Mouse (Mus musculus) neural tube, embryonic 14.5 days (tissue): ENCODE results near the gene Map3k11. TPM values are rescaled to one million over a fixed set of nuclear protein-coding genes. Genes with fewer than 3 reads are reported as not detected.
A peak's percentile ranks its signal among the peaks of the same experiment; 100 is the strongest.

Experiments
- ATAC-seq: fragments of 200-750 bp; cut with Nextera tagmentation; 2 replicates; pipeline ENCODE4 v1.8.0; 2017; ENCODE audit warnings: low read depth, mild to moderate bottlenecking, moderate TSS enrichment, moderate library complexity
- H3K27ac ChIP-seq: fragments of 300-500 bp; sonication (generic); 2 replicates; pipeline ENCODE4 v1.5.1; 2014; ENCODE audit warnings: low read depth, mild to moderate bottlenecking, control low read depth, low read length, moderate library complexity, mixed read lengths
- H3K27me3 ChIP-seq: fragments of 300-500 bp; sonication (generic); 2 replicates; pipeline ENCODE4 v1.6.1; 2014; ENCODE audit warnings: low read length; ENCODE audit not compliant: control insufficient read depth, insufficient read depth
- H3K36me3 ChIP-seq: fragments of 300-500 bp; sonication (generic); 2 replicates; pipeline ENCODE4 v1.6.1; 2014; ENCODE audit warnings: low read length, mixed read lengths; ENCODE audit not compliant: control insufficient read depth, insufficient read depth
- H3K4me1 ChIP-seq: fragments of 300-500 bp; sonication (generic); 2 replicates; pipeline ENCODE4 v1.6.1; 2014; ENCODE audit warnings: low read length; ENCODE audit not compliant: control insufficient read depth, insufficient read depth
- H3K4me2 ChIP-seq: fragments of 300-500 bp; sonication (generic); 2 replicates; pipeline ENCODE4 v1.6.1; 2014; ENCODE audit warnings: mild to moderate bottlenecking, low read depth, low read length, control low read depth
- H3K4me3 ChIP-seq: fragments of 300-500 bp; sonication (generic); 2 replicates; pipeline ENCODE4 v1.5.1; 2014; ENCODE audit warnings: low read depth, low read length, control low read depth, mixed read lengths
- H3K9ac ChIP-seq: fragments of 300-500 bp; sonication (generic); replicated peaks from 2 replicates; pipeline ENCODE4 v1.6.1; 2014; ENCODE audit warnings: low read depth, mild to moderate bottlenecking, control low read depth, low read length, mixed read lengths
- H3K9me3 ChIP-seq: fragments of 300-500 bp; sonication (generic); 2 replicates; pipeline ENCODE4 v1.6.1; 2016; ENCODE audit warnings: low read length; ENCODE audit not compliant: control insufficient read depth
- WGBS: fragments of 180-500 bp; shearing (Covaris S2); extraction: QIAGEN DNeasy Blood & Tissue Kit; methylation state at CpG from one replicate; pipeline ENCODE4 v1.1.7; 2014; 5-methylcytosine and 5-hydroxymethylcytosine counted together
- polyA plus RNA-seq: library from polyadenylated mRNA; unstranded; fragments of >200 nt; fragmentation: Nextera tagmentation; extraction: Ambion mirVana; gene quantifications from 2 replicates; pipeline ENCODE4 v1.2.1, GENCODE M21; 2014

Gene Map3k11
- polyA plus RNA-seq, 1 experiment from 2014 or later: 6.8 TPM

DNA sequence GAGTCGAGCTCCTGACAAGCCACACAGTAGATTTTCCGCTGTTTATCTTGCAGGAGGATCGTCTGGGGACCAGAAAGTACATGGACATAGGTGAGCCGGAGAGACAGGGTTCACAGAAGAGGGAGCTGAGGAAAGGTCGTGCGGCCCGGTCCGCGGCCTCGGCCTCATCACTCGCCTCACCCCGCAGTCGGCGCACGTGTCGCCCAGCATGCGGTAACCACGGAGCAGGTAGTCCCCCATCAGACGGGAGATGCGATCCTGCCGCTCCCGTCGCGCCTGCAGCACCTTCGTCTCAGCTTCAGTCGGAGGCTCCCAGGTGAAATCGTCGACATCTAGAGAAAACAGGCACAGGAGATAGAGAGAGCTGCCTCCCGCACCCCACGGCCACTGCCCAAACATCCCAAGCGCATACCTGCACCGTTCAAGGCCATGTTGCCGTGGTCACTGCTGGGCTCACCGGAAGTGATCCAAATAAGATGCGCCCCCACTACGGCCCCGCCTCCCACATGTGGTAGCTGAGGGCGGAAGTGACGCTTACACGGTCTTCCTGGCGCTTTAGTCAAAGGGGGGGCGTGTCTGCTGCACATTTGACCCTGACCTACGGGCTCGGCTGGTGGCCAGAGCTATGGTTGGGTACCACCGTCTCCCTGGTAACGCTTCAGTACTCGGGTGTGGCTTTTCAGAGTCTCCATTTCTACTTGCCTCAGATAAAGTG lies 42.9 kb downstream of the Map3k11 start:
- H3K36me3 ChIP-seq: no peaks in the 10 kb centered on the region; the same call in 1 of the 2 replicates
- under 1% methylated on average over 47 of the region's 47 CpGs for WGBS
- H3K4me2 ChIP-seq: peak overlapping the region; percentile 97
- peak overlapping the region; percentile 76 for H3K4me3 ChIP-seq
- H3K27me3 ChIP-seq: no peaks in the 10 kb centered on the region
- peak; percentile 84 for ATAC-seq
- peaks cover 42% of the 10 kb centered on the region for H3K4me1 ChIP-seq
- no peaks in the 10 kb centered on the region for H3K9me3 ChIP-seq
- peak overlapping the region; percentile 69 for H3K27ac ChIP-seq
- peak overlapping the region; percentile 63 for H3K9ac ChIP-seq

DNA sequence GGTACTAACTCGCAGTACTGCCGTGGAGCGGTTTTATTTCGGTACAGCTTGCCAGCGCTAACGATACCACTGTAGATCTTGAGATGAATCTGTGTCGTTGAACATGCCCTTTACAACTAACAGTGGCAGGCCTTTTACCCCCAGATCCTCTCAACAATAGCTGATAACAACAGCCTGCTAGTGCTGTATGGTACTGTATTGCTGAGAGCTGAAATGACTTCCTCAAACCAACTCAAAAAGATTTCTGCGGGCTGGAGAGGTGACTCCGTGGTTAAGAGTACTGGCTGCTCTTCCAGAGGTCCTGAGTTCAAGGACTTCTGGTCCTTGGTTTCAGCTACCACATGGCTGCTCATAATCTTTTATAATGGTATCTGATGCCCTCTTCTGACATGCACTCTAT lies 45.8 kb downstream of the Map3k11 start:
- Histone ChIP-seq H3K9ac (no peak overlapping the region), H3K4me2 (no peak overlapping the region), H3K4me1 (peaks cover 21% of the 10 kb centered on the region), H3K27ac (no peak overlapping the region), H3K36me3 (no peaks in the 10 kb centered on the region), H3K9me3 (no peaks in the 10 kb centered on the region), H3K27me3 (no peaks in the 10 kb centered on the region), H3K4me3 (no peak overlapping the region)
- 84% methylated on average over 9 of the region's 9 CpGs for WGBS
- no peak for ATAC-seq

DNA sequence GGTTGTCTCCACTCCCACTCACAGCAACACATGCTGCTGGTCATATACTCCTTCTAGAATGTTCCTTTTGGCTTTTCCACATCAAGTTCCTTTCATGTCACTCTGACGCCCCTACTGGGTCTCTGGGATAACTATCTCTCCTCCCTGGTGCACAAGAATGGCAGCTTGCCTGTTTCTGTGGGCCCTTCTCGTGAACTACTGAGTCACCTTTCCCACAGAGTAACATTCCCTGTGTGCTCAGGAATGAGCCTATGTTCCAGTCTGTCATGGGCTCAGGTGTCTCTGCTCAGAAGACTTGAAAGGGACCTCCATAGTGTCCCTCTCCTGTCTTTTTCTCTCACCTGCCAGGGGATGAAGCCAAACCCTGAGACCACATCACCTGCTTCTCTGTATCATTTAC lies 50.9 kb downstream of the Map3k11 start:
- no peak for ATAC-seq
- 63% methylated on average over 2 of the region's 2 CpGs for WGBS
- Histone ChIP-seq H3K9me3 (no peaks in the 10 kb centered on the region), H3K36me3 (no peaks in the 10 kb centered on the region), H3K27me3 (peaks cover 5% of the 10 kb centered on the region; the same call in 1 of the 2 replicates), H3K4me1 (peaks cover 14% of the 10 kb centered on the region; the same call in 1 of the 2 replicates), H3K9ac (no peak overlapping the region), H3K27ac (no peak overlapping the region), H3K4me3 (no peak overlapping the region), H3K4me2 (no peak overlapping the region)

DNA sequence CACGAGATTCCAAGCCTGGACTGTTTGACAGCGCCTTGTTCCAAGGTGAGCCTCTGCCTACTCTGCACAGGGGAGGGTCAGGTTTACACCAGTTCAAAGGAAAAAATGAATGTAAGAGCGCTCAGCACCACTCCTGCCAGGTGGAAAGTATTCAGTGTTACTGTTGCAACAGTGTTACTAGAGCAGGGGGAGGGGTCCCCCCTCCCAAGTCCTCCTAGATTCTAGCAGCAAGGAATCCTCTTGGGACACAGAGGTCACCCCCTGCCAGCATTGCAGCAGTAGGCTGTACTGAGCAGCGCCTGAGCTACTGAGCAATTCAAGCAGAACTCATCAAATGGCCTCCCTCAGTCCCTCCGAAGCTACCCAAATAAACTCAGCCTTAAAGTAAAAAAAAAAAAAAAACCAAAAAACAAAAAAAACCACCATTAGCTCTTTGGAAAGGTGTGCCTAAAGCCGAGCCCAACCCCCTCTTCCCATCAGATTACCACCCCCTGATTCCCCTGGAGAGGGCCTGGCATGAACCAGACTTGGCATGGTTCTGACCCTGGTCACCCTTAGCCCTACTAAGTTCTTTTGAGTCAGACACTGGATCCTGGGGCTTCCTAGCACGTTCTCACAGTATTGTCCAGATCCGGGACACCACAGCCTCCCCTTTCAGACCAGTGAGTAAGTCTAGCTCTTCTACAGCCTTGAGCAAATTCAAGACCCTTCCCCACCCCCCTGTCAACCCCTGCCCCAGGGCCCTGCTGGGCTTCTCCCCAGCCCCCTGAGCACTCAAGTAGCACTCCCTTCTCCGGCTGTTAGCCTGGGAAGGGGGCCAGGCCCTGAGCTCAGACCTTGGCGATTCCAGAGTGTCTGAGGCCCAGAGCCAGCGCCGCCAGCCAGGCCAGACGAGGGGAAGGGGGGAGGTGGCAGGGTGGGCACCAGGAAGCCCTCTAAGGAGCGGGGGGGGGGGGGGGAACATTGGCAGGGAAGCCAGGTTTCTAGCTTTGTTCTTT lies 52.1 kb downstream of the Map3k11 start, which contains the start of gene Ltbp3:
Ltbp3 (plus strand) TSS at position 585 of the 998 bp plus-strand sequence.
- peak within 1 kb of the TSS; percentile 73 for H3K27ac ChIP-seq
- H3K4me1 ChIP-seq: peaks cover 18% of the 10 kb centered on the region; the same call in 1 of the 2 replicates
- H3K4me3 ChIP-seq: peak within 1 kb of the TSS; percentile 59
- H3K9ac ChIP-seq: peak within 1 kb of the TSS; percentile 81
- peak; percentile 68; the same call in 1 of the 2 replicates for ATAC-seq
- peak within 1 kb of the TSS; percentile 98 for H3K4me2 ChIP-seq
- H3K9me3 ChIP-seq: no peaks in the 10 kb centered on the region
- H3K36me3 ChIP-seq: no peaks in the 10 kb centered on the region
- 18% methylated on average over 13 of the region's 14 CpGs for WGBS
- H3K27me3 ChIP-seq: peaks cover 14% of the 10 kb centered on the region

DNA sequence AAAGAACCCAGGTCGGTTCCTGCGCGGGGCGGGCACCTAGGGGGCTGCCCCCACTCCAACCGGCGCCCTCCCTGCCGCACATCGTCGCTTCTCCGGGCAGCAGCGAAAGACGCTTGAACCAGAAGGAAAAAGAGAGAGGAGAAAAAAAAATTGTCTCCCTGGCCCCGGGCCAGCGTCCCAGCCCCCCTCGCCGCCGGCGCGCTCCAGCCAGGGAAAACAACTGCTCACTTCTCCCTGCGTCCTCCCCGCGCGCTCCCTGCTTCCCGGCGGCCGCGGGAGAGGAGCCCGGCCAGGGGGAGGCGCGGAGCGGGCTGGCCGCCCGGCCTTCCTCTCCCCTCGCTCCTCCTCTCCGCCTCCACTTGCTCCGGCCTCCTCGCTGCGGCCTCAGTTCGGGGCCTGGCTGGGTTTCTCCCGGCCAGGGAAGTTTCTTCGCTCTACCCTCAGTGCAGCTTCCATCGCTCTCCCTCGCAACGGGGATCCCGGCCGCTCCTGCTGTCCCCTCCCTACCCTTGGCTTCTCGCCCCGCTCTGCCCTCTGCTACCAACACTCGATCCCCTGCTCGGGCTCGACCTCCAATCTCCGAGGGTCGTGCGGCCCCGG lies 53.2 kb downstream of the Map3k11 start:
- WGBS: 0% methylated on average over 48 of the region's 55 CpGs
- H3K9ac ChIP-seq: peak overlapping the region; percentile 81
- H3K27ac ChIP-seq: peak overlapping the region; percentile 73
- peak; percentile 72 for ATAC-seq
- peaks cover 24% of the 10 kb centered on the region; the same call in 1 of the 2 replicates for H3K4me1 ChIP-seq
- no peaks in the 10 kb centered on the region for H3K36me3 ChIP-seq
- peak overlapping the region; percentile 59 for H3K4me3 ChIP-seq
- H3K4me2 ChIP-seq: peak overlapping the region; percentile 98
- H3K27me3 ChIP-seq: peaks cover 14% of the 10 kb centered on the region
- no peaks in the 10 kb centered on the region for H3K9me3 ChIP-seq

DNA sequence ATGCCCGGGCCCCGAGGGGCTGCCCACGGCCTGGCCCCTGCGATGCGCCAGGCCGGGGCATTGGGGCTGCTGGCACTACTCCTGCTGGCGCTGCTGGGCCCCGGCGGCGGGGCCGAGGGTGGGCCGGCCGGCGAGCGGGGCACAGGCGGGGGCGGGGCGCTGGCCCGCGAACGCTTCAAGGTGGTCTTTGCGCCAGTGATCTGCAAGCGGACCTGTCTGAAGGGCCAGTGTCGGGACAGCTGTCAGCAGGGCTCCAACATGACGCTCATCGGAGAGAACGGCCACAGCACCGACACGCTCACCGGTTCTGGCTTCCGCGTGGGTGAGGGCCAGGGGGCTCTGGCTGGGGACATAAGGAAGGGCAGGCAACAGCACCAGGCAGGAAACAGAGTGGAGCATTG lies 53.7 kb downstream of the Map3k11 start:
- H3K9me3 ChIP-seq: no peaks in the 10 kb centered on the region
- whole genome bisulfite sequencing: under 1% methylated on average over 32 of the region's 32 CpGs
- peak overlapping the region; percentile 59 for H3K4me3 ChIP-seq
- H3K9ac ChIP-seq: peak overlapping the region; percentile 81
- no peaks in the 10 kb centered on the region for H3K36me3 ChIP-seq
- peak; percentile 35 for ATAC-seq
- peaks cover 24% of the 10 kb centered on the region; the same call in 1 of the 2 replicates for H3K4me1 ChIP-seq
- H3K4me2 ChIP-seq: peak overlapping the region; percentile 98
- H3K27ac ChIP-seq: peak overlapping the region; percentile 73
- H3K27me3 ChIP-seq: peaks cover 14% of the 10 kb centered on the region

DNA sequence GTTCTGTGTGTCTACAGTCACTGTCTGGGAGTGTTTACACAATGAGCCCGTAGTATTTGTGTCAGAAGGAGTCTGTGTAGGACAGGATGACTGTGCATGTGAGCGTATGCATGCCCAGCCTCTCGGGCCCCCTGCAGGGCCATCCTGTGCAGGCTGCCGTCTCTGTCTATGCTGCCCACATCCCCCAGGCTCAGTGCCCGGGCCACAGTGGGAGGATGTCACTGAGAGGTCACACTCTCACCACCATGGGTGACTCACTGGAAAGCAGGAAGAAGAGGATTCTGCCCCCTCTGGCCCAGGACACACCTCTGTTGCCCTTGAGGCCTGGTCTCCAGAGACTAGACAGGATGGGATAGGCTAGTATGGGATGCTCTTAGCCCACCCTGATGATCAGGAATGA lies 55.0 kb downstream of the Map3k11 start:
- H3K36me3 ChIP-seq: no peaks in the 10 kb centered on the region
- H3K27ac ChIP-seq: no peak overlapping the region
- H3K9ac ChIP-seq: no peak overlapping the region
- no peaks in the 10 kb centered on the region for H3K9me3 ChIP-seq
- H3K4me3 ChIP-seq: no peak overlapping the region
- peak overlapping the region; percentile 3; the same call in 1 of the 2 replicates for H3K4me2 ChIP-seq
- 45% methylated on average over 5 of the region's 5 CpGs for WGBS
- peaks cover 24% of the 10 kb centered on the region; the same call in 1 of the 2 replicates for H3K4me1 ChIP-seq
- ATAC-seq: no peak
- peaks cover 17% of the 10 kb centered on the region for H3K27me3 ChIP-seq

DNA sequence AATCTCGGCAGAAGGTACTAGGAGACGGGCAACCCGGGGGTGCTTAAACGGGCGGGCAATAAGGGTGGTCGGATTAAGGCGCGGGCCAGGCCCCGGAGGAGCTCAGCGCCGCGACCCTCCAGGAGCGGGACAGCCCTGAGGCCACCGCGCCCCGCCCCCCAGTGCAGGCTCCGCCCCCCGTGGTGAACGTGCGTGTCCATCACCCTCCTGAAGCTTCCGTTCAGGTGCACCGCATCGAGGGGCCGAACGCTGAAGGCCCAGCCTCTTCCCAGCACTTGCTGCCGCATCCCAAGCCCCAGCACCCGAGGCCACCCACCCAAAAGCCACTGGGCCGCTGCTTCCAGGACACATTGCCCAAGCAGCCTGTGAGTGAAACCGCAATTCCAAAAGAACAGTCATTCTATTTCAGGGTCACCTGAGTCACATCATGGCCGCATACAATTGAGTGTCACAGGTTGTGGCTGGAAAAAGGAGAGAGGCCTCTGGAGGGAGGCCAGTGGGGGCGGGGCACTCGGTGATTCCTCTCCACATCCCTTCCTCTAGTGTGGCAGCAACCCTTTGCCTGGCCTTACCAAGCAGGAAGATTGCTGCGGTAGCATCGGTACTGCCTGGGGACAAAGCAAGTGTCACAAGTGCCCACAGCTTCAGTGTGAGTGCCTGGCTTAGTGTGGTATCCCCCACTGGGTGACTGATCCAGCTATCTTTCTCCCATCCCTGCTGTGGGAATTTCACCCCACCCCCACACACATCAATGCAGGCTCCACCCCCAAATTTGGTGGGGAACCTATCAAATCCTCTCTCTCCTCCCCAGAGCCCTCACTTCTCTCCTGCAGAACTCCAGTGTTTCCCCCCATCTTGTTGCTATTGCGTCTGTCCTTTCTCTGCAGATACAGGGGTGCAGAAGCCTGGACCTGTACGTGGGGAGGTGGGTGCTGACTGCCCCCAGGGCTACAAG lies 57.5 kb downstream of the Map3k11 start:
- Histone ChIP-seq H3K4me3 (peak overlapping the region; percentile 15; the same call in 1 of the 2 replicates), H3K9ac (peak overlapping the region; percentile 46), H3K4me2 (peak overlapping the region; percentile 42), H3K27ac (no peak overlapping the region), H3K9me3 (no peaks in the 10 kb centered on the region), H3K4me1 (peaks cover 19% of the 10 kb centered on the region; the same call in 1 of the 2 replicates), H3K27me3 (peaks cover 31% of the 10 kb centered on the region), H3K36me3 (no peaks in the 10 kb centered on the region)
- ATAC-seq: no peak
- 6% methylated on average over 31 of the region's 36 CpGs for WGBS
